Mouse (Mus musculus): ENCODE data around the gene Olfr309.

DNA sequence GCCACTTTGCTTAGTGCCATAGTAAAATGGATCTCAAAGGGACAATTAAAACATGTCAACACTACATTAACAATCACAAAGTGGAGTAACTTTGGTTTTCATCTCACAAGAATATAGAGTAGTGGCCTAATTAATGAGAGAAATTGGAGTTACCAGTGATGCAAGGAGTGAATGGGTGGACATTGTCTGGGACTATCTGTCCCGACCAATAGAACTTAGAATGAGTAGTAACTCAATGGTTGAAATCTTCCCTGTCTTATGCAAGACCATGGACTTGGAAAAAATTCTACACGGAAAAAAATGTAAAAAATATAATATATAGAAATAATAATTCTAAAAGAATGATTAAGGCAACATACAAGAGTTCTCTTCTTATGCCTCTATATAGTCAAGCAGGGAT lies at the start of gene Olfr309:
- TF ChIP-seq GATA1 (IDR thresholded peaks at IDR 0.05; ENCODE audit: borderline replicate concordance, low read length), result no peak
- no peak for TF ChIP-seq FLI1 (IDR thresholded peaks at IDR 0.05; ENCODE audit: low read length)
